Mouse (Mus musculus): ENCODE measurements at regions not wholly inside any gene's neighbourhood (a gene's known extent, or its start where the extent isn't known, plus 50 kb on each side); places are given as distances from the start of the nearest gene placed in this dataset.

DNA sequence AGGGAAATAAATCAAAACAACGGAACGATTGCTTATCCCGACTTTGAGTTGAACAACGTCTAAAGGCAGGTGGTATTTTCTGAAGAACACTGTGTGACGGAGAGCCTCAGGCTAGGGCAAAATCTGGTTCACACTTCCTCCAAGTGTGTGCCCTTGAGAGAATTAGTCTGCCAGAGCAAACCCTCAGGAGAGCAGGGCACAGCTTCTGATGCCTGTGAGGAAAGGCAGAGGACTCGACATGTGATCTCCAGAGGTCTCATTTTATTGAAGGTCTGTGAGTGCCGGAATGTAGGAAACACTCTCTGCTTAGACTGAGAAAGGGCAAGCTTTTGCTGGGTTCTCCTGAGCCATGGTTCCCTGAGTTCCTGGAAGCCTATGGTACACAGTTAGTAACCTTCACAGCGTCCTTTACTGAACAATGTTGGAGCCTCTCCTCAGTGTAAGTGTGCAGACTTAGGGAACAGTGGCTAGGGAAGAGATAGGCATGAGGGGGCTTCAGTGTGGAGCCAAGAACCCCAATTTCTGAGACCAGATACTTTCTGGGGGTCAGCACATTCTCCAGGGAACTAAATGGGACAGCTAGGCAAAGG, 77.1 kb downstream of the Cd24a start:
- TF ChIP-seq GABPA (IDR thresholded peaks at IDR 0.05; ENCODE audit: insufficient replicate concordance, low read depth, low read length): no peak
- no peak for TF ChIP-seq TBP (conservative IDR thresholded peaks at IDR 0.05; ENCODE audit: low read depth, low read length)
- TF ChIP-seq USF2 (conservative IDR thresholded peaks at IDR 0.05; ENCODE audit: low read depth, low read length): no peak
- no peak for TF ChIP-seq IRF4 (IDR thresholded peaks at IDR 0.05; ENCODE audit: low read depth, low read length)
- no peak for TF ChIP-seq SIN3A (IDR thresholded peaks at IDR 0.05; ENCODE audit: low read length)
- no peak for TF ChIP-seq UBTF (IDR thresholded peaks at IDR 0.05; ENCODE audit: low read depth, low read length)
- TF ChIP-seq ZMIZ1 (IDR thresholded peaks at IDR 0.05; ENCODE audit: low read depth, low read length): no peak
- no peak for TF ChIP-seq HCFC1 (IDR thresholded peaks at IDR 0.05; ENCODE audit: low read depth, low read length)
- no peak for TF ChIP-seq ZNF384 (IDR thresholded peaks at IDR 0.05; ENCODE audit: low read depth, low read length)
- TF ChIP-seq EP300 (IDR thresholded peaks at IDR 0.05; ENCODE audit: low read length): no peak
- no peak for TF ChIP-seq JUN (IDR thresholded peaks at IDR 0.05; ENCODE audit: insufficient read depth, low read depth, low read length)
- TF ChIP-seq ELF1 (IDR thresholded peaks at IDR 0.05; ENCODE audit: low read depth, low read length): no peak
- TF ChIP-seq RCOR1 (conservative IDR thresholded peaks at IDR 0.05; ENCODE audit: low read depth, low read length): no peak
- TF ChIP-seq KAT2A (IDR thresholded peaks at IDR 0.05; ENCODE audit: insufficient replicate concordance, low read length): no peak
- H3K9ac ChIP-seq (ENCODE audit: insufficient read depth, low read depth): no peak overlapping the region
- no peaks in the 10 kb centered on the region for H3K36me3 ChIP-seq (replicated peaks in 1 of 2; ENCODE audit: control insufficient read depth in 1 of 2, insufficient read depth in 1 of 2, low read length in 1 of 2)
- H3K4me3 ChIP-seq (replicated peaks in 1 of 3; ENCODE audit: low read depth in 2 of 3, low read length in 2 of 3, poor library complexity in 1 of 3): no peak overlapping the region
- in situ Hi-C loops (cut with MboI; ENCODE audit: low pct_ligation_motif_present, low pct_unique_long_range_greater_than_20kb, low sequenced_read_pairs) (no loop called here), dilution Hi-C loops (cut with MboI; ENCODE audit: extremely low pct_ligation_motif_present, extremely low pct_unique_long_range_greater_than_20kb, low sequenced_read_pairs) (no loop called here)
- no peak overlapping the region for H3K4me2 ChIP-seq (ENCODE audit: insufficient read depth, low read depth, poor library complexity, severe bottlenecking)
- H3K79me2 ChIP-seq (replicated peaks; ENCODE audit: control insufficient read depth, extremely low read depth, insufficient read depth, poor library complexity, severe bottlenecking): no peaks in the 10 kb centered on the region
- H3K4me1 ChIP-seq (ENCODE audit: control insufficient read depth in 1 of 2, insufficient read depth in 2 of 2): no peaks in the 10 kb centered on the region
- H3K27me3 ChIP-seq (replicated peaks): no peaks in the 10 kb centered on the region
- DNase-seq (ENCODE audit: extremely low read depth): no peak
- H3K9me3 ChIP-seq (replicated peaks; ENCODE audit: low read length): peaks cover 18% of the 10 kb centered on the region
- H3K27ac ChIP-seq (ENCODE audit: insufficient read depth, low read depth): no peak overlapping the region

DNA sequence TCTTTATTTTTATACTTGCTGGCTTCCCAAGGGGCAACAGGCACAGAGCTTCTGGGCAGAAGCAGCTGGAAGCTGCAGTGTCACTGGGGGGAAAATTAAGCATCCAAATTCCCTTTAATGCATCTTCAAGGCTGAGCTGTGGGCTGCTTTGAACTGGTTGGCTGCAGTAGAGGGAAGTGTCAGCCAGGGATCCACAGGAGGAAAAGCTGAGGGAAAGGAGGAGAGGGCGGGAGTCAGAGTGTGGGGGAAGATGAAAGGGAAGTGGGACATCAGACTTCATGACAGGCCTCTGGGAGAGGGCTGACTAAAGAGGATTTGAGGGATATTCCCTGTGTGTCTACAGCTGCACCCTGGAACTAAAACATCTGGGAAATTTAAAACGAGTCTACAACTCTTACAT, 77.6 kb downstream of the Cd24a start:
- Histone ChIP-seq H3K4me2 (ENCODE audit: insufficient read depth, low read depth, poor library complexity, severe bottlenecking) (no peak overlapping the region), H3K27ac (ENCODE audit: insufficient read depth, low read depth) (no peak overlapping the region), H3K9me3 (replicated peaks; ENCODE audit: low read length) (peaks cover 18% of the 10 kb centered on the region), H3K4me3 (replicated peaks in 1 of 3; ENCODE audit: low read depth in 2 of 3, low read length in 2 of 3, poor library complexity in 1 of 3) (no peak overlapping the region), H3K79me2 (replicated peaks; ENCODE audit: control insufficient read depth, extremely low read depth, insufficient read depth, poor library complexity, severe bottlenecking) (no peaks in the 10 kb centered on the region), H3K9ac (ENCODE audit: insufficient read depth, low read depth) (no peak overlapping the region), H3K27me3 (replicated peaks) (no peaks in the 10 kb centered on the region), H3K4me1 (ENCODE audit: control insufficient read depth in 1 of 2, insufficient read depth in 2 of 2) (no peaks in the 10 kb centered on the region), H3K36me3 (replicated peaks in 1 of 2; ENCODE audit: control insufficient read depth in 1 of 2, insufficient read depth in 1 of 2, low read length in 1 of 2) (no peaks in the 10 kb centered on the region)
- no peak for DNase-seq (ENCODE audit: extremely low read depth)
- in situ Hi-C loops (cut with MboI; ENCODE audit: low pct_ligation_motif_present, low pct_unique_long_range_greater_than_20kb, low sequenced_read_pairs) (no loop called here), dilution Hi-C loops (cut with MboI; ENCODE audit: extremely low pct_ligation_motif_present, extremely low pct_unique_long_range_greater_than_20kb, low sequenced_read_pairs) (no loop called here)
- no peak for TF ChIP-seq MYC (IDR thresholded peaks at IDR 0.05; ENCODE audit: low read depth, low read length)
- no peak for TF ChIP-seq MXI1 (IDR thresholded peaks at IDR 0.05; ENCODE audit: low read depth, low read length)
- no peak for TF ChIP-seq SIN3A (IDR thresholded peaks at IDR 0.05; ENCODE audit: low read length)
- TF ChIP-seq JUN (IDR thresholded peaks at IDR 0.05; ENCODE audit: insufficient read depth, low read depth, low read length): no peak
- TF ChIP-seq ZNF384 (IDR thresholded peaks at IDR 0.05; ENCODE audit: low read depth, low read length): no peak
- TF ChIP-seq ZC3H11A (IDR thresholded peaks at IDR 0.05; ENCODE audit: low read depth, low read length): no peak
- TF ChIP-seq NRF1 (IDR thresholded peaks at IDR 0.05; ENCODE audit: low read depth, low read length): no peak
- TF ChIP-seq POLR2AphosphoS2 (IDR thresholded peaks at IDR 0.05; ENCODE audit: low read depth, low read length): no peak
- no peak for TF ChIP-seq E2F4 (IDR thresholded peaks at IDR 0.05; ENCODE audit: insufficient replicate concordance, low read depth, low read length)
- TF ChIP-seq TBP (conservative IDR thresholded peaks at IDR 0.05; ENCODE audit: low read depth, low read length): no peak
- no peak for TF ChIP-seq JUND (conservative IDR thresholded peaks at IDR 0.05; ENCODE audit: low read depth, low read length)
- TF ChIP-seq PAX5 (IDR thresholded peaks at IDR 0.05; ENCODE audit: low read length): no peak
- TF ChIP-seq MEF2A (IDR thresholded peaks at IDR 0.05; ENCODE audit: borderline replicate concordance, low read depth, low read length): no peak
